Mouse (Mus musculus): Measurements from ENCODE around the gene Pld2. TPM values are rescaled to one million over a fixed set of nuclear protein-coding genes. Genes with fewer than 3 reads are reported as not detected.

Gene Pld2
- total and polyA plus RNA-seq, 2 experiments: 3.3 to 9.5 TPM

- peak overlapping the region; percentile 74 for H3K9ac ChIP-seq (ENCODE audit: low read depth, low read length)
- H3K4me3 ChIP-seq (ENCODE audit: insufficient read depth, low read depth, low read length): no peak overlapping the region
- H3K27me3 ChIP-seq (ENCODE audit: control insufficient read depth, insufficient read depth, low read length): no peaks in the 10 kb centered on the region
Measured at GRCm38 (mm10) chr11:70540928-70541327, 1.1 kb downstream of the Pld2 start.

GRCm38 (mm10) chr11:70541415-70541814 lies 1.6 kb downstream of the Pld2 start:
- Histone ChIP-seq H3K4me3 (ENCODE audit: insufficient read depth, low read depth, low read length) (no peak overlapping the region), H3K27ac (replicated peaks; ENCODE audit: insufficient read depth, low read depth, low read length) (no peak overlapping the region), H3K36me3 (ENCODE audit: control insufficient read depth, insufficient read depth, low read length) (no peaks in the 10 kb centered on the region), H3K9ac (ENCODE audit: low read depth, low read length) (no peak overlapping the region), H3K79me2 (ENCODE audit: control insufficient read depth, insufficient read depth, low read length) (no peaks in the 10 kb centered on the region), H3K27me3 (ENCODE audit: control insufficient read depth, insufficient read depth, low read length) (no peaks in the 10 kb centered on the region), H3K4me1 (ENCODE audit: control insufficient read depth, insufficient read depth, low read length) (peaks cover 4% of the 10 kb centered on the region; the same call in 1 of the 2 replicates)
- 83% methylated on average over 5 of the region's 5 CpGs for WGBS
- DNase-seq (ENCODE audit: extremely low read depth, low read depth, low spot score): no peak
- TF ChIP-seq CTCF (IDR thresholded peaks at IDR 0.05; ENCODE audit: low read depth, low read length) (no peak), POLR2A (IDR thresholded peaks at IDR 0.05; ENCODE audit: extremely low read depth, insufficient read depth, low read length) (no peak)

More at GRCm38 (mm10) chr11:70540928-70541327, 1.1 kb downstream of the Pld2 start:
- WGBS: 83% methylated on average over 7 of the region's 7 CpGs
- peaks cover 4% of the 10 kb centered on the region; the same call in 1 of the 2 replicates for H3K4me1 ChIP-seq (ENCODE audit: control insufficient read depth, insufficient read depth, low read length)
- no peak overlapping the region for H3K27ac ChIP-seq (replicated peaks; ENCODE audit: insufficient read depth, low read depth, low read length)
- no peaks in the 10 kb centered on the region for H3K36me3 ChIP-seq (ENCODE audit: control insufficient read depth, insufficient read depth, low read length)
- no peaks in the 10 kb centered on the region for H3K79me2 ChIP-seq (ENCODE audit: control insufficient read depth, insufficient read depth, low read length)
- TF ChIP-seq POLR2A (IDR thresholded peaks at IDR 0.05; ENCODE audit: extremely low read depth, insufficient read depth, low read length): no peak
- no peak for TF ChIP-seq CTCF (IDR thresholded peaks at IDR 0.05; ENCODE audit: low read depth, low read length)
- DNase-seq (ENCODE audit: extremely low read depth, low read depth, low spot score): no peak

DNA sequence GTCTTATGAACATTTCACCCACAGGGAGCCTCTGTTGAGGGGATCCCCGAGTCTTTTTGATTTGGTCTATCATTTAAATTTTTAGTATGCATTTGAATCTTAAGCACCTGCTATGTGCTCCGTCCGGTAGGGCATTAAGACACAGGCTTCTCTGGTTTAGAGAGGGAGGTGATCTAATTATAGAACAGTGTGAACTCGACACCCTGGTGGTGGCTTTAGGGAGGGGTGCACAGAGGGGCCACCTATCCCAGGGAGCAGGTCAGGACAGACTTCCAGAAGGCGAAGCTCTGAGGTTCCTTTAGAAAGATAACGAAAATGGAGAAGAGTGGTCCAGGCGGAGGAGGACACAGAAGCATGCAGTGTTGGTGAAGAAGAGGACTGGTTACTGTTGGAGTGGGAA lies 4.6 kb downstream of the Pld2 start:
- Histone ChIP-seq H3K36me3 (ENCODE audit: control insufficient read depth, insufficient read depth, low read length) (no peaks in the 10 kb centered on the region), H3K4me1 (ENCODE audit: control insufficient read depth, insufficient read depth, low read length) (peaks cover 3% of the 10 kb centered on the region; the same call in 1 of the 2 replicates), H3K27me3 (ENCODE audit: control insufficient read depth, insufficient read depth, low read length) (no peaks in the 10 kb centered on the region), H3K4me3 (ENCODE audit: insufficient read depth, low read depth, low read length) (no peak overlapping the region), H3K27ac (replicated peaks; ENCODE audit: insufficient read depth, low read depth, low read length) (no peak overlapping the region), H3K9ac (ENCODE audit: low read depth, low read length) (no peak overlapping the region), H3K79me2 (ENCODE audit: control insufficient read depth, insufficient read depth, low read length) (no peaks in the 10 kb centered on the region)
- no peak for DNase-seq (ENCODE audit: extremely low read depth, low read depth, low spot score)
- TF ChIP-seq POLR2A (IDR thresholded peaks at IDR 0.05; ENCODE audit: extremely low read depth, insufficient read depth, low read length): no peak
- TF ChIP-seq CTCF (IDR thresholded peaks at IDR 0.05; ENCODE audit: low read depth, low read length): no peak
- WGBS: 92% methylated on average over 7 of the region's 7 CpGs

- H3K4me3 ChIP-seq (ENCODE audit: insufficient read depth, low read depth, low read length): no peak overlapping the region
- TF ChIP-seq CTCF (IDR thresholded peaks at IDR 0.05; ENCODE audit: low read depth, low read length): no peak
- no peak for TF ChIP-seq POLR2A (IDR thresholded peaks at IDR 0.05; ENCODE audit: extremely low read depth, insufficient read depth, low read length)
- H3K27me3 ChIP-seq (ENCODE audit: control insufficient read depth, insufficient read depth, low read length): no peaks in the 10 kb centered on the region
- no peaks in the 10 kb centered on the region for H3K36me3 ChIP-seq (ENCODE audit: control insufficient read depth, insufficient read depth, low read length)
- WGBS: 94% methylated on average over 8 of the region's 8 CpGs
- H3K4me1 ChIP-seq (ENCODE audit: control insufficient read depth, insufficient read depth, low read length): no peaks in the 10 kb centered on the region
- no peak for DNase-seq (ENCODE audit: extremely low read depth, low read depth, low spot score)
- H3K27ac ChIP-seq (replicated peaks; ENCODE audit: insufficient read depth, low read depth, low read length): no peak overlapping the region
- H3K9ac ChIP-seq (ENCODE audit: low read depth, low read length): no peak overlapping the region
- H3K79me2 ChIP-seq (ENCODE audit: control insufficient read depth, insufficient read depth, low read length): no peaks in the 10 kb centered on the region
Measured at GRCm38 (mm10) chr11:70551526-70551925, 11.7 kb downstream of the Pld2 start.

GRCm38 (mm10) chr11:70553940-70554339 lies 14.1 kb downstream of the Pld2 start:
- Histone ChIP-seq H3K4me1 (ENCODE audit: control insufficient read depth, insufficient read depth, low read length) (no peaks in the 10 kb centered on the region), H3K36me3 (ENCODE audit: control insufficient read depth, insufficient read depth, low read length) (no peaks in the 10 kb centered on the region), H3K4me3 (ENCODE audit: insufficient read depth, low read depth, low read length) (no peak overlapping the region), H3K27ac (replicated peaks; ENCODE audit: insufficient read depth, low read depth, low read length) (no peak overlapping the region), H3K9ac (ENCODE audit: low read depth, low read length) (no peak overlapping the region), H3K79me2 (ENCODE audit: control insufficient read depth, insufficient read depth, low read length) (no peaks in the 10 kb centered on the region), H3K27me3 (ENCODE audit: control insufficient read depth, insufficient read depth, low read length) (no peaks in the 10 kb centered on the region)
- no peak for DNase-seq (ENCODE audit: extremely low read depth, low read depth, low spot score)
- WGBS: 71% methylated on average over 7 of the region's 7 CpGs
- no peak for TF ChIP-seq POLR2A (IDR thresholded peaks at IDR 0.05; ENCODE audit: extremely low read depth, insufficient read depth, low read length)

DNA sequence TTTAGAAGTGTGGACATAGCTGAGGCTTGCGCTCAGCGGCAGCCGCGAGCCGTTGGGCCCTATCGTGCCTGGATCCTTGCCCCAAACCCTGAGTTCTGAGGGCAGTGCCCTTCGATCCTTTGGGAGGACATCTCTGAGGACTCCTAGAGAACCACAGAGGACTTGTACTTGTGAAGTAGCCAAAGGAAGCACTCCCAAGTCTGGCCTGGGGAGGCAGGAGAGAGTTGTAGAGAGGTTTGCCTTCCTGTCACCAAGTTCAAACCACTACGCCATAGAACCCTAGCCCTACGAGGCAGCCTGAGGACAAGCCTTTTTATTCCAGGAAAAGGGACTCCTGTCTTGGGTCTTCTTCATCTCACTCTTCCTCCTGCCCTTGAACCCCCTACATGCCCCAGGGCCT lies 17.7 kb downstream of the Pld2 start:
- Histone ChIP-seq H3K4me1 (ENCODE audit: control insufficient read depth, insufficient read depth, low read length) (peaks cover 6% of the 10 kb centered on the region; the same call in 1 of the 2 replicates), H3K27ac (replicated peaks; ENCODE audit: insufficient read depth, low read depth, low read length) (no peak overlapping the region), H3K27me3 (ENCODE audit: control insufficient read depth, insufficient read depth, low read length) (no peaks in the 10 kb centered on the region), H3K36me3 (ENCODE audit: control insufficient read depth, insufficient read depth, low read length) (no peaks in the 10 kb centered on the region), H3K9ac (ENCODE audit: low read depth, low read length) (no peak overlapping the region), H3K4me3 (ENCODE audit: insufficient read depth, low read depth, low read length) (no peak overlapping the region), H3K79me2 (ENCODE audit: control insufficient read depth, insufficient read depth, low read length) (no peaks in the 10 kb centered on the region)
- DNase-seq (ENCODE audit: extremely low read depth, low read depth, low spot score): no peak
- 93% methylated on average over 9 of the region's 9 CpGs for WGBS
- TF ChIP-seq CTCF (IDR thresholded peaks at IDR 0.05; ENCODE audit: low read depth, low read length): no peak
- no peak for TF ChIP-seq POLR2A (IDR thresholded peaks at IDR 0.05; ENCODE audit: extremely low read depth, insufficient read depth, low read length)
